Mouse (Mus musculus) hindbrain, embryonic 10.5 days (tissue): ENCODE measurements around the gene Inf2. TPM values are rescaled to one million over a fixed set of nuclear protein-coding genes. Genes with fewer than 3 reads are reported as not detected.

Experiments used
- DNase-seq: peaks from one replicate; pipeline ENCODE4 v3.0.0-alpha.2; 2017; ENCODE audit warnings: low spot score
- H3K27ac ChIP-seq: fragments of 300-500 bp; sonication (generic); 2 replicates; pipeline ENCODE4 v1.5.1; 2016; ENCODE audit warnings: mild to moderate bottlenecking, moderate library complexity
- H3K27me3 ChIP-seq: fragments of 300-500 bp; sonication (generic); 2 replicates; pipeline ENCODE4 v1.6.1; 2016; ENCODE audit warnings: mild to moderate bottlenecking; ENCODE audit not compliant: poor library complexity, insufficient read depth, severe bottlenecking
- H3K36me3 ChIP-seq: fragments of 300-500 bp; sonication (generic); 2 replicates; pipeline ENCODE4 v1.6.1; 2016; ENCODE audit warnings: mild to moderate bottlenecking, moderate library complexity
- H3K4me1 ChIP-seq: fragments of 300-500 bp; sonication (generic); replicated peaks from 2 replicates; pipeline ENCODE4 v1.6.1; 2016; ENCODE audit warnings: mild to moderate bottlenecking
- H3K4me3 ChIP-seq: fragments of 300-500 bp; sonication (generic); 2 replicates; pipeline ENCODE4 v1.5.1; 2016; ENCODE audit warnings: mild to moderate bottlenecking, moderate library complexity
- H3K9me3 ChIP-seq: fragments of 300-500 bp; sonication (generic); 2 replicates; pipeline ENCODE4 v1.6.1; 2016; ENCODE audit warnings: mild to moderate bottlenecking, moderate library complexity
- WGBS: fragments of 180-500 bp; shearing (Covaris S2); methylation state at CpG from one replicate; pipeline ENCODE4 v1.1.7; 2016; 5-methylcytosine and 5-hydroxymethylcytosine counted together
- polyA plus RNA-seq: library from polyadenylated mRNA; unstranded; fragments of >200 nt; fragmentation: Nextera tagmentation; extraction: Ambion mirVana; gene quantifications from 2 replicates; pipeline ENCODE4 v1.2.1, GENCODE M21; 2016

Inf2 gene
- polyA plus RNA-seq, 1 experiment from 2014 or later, result 1.5 TPM

DNA sequence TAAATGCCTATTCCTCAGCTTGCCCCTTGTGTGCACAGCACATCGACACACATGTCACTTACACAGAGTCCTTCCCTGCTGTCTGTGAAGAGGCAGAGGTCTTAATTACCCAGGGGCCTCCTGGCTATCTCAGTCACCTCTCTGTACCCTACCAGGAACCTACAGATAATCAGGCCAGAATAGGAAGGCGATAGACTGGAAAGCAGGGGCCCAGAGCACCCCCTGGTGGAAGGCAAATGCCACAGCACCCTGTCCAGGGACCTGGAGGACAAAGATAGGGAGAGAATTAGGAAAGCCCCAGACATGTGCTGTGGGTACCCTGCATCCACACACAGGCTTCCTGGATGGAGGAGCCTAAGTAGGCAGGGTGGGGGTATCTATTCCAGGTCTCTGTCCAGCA, 35.2 kb downstream of the Inf2 start:
- Histone ChIP-seq H3K27ac (peak overlapping the region; percentile 69; the same call in 1 of the 2 replicates), H3K9me3 (no peaks in the 10 kb centered on the region), H3K4me1 (peaks cover 67% of the 10 kb centered on the region), H3K36me3 (no peaks in the 10 kb centered on the region), H3K27me3 (peaks cover 48% of the 10 kb centered on the region), H3K4me3 (no peak overlapping the region)
- 20% methylated on average over 2 of the region's 2 CpGs for WGBS
- peak; percentile 75 for DNase-seq

DNA sequence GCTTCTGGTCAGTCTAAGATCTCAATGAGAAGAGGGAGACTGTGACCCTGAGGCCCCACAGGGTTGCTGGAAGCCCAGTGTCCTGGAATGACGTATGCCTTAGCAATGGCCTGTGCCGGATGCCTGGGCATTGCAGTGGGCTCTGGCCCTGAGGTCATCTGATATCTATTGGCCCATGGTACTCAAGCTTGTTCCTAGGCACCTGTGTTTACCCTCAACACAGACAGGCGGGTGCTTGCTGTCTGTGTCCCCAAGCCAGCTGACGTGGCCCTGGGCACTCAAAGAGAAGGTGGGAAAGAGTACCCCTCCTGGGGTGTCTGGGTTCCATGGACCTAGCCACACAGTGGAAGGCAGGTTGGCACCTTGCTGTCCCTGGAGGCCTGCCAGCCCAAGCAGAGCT, 37.1 kb downstream of the Inf2 start:
- WGBS, result 83% methylated on average over 4 of the region's 4 CpGs
- Histone ChIP-seq H3K4me3 (no peak overlapping the region), H3K27ac (no peak overlapping the region), H3K4me1 (peaks cover 55% of the 10 kb centered on the region), H3K9me3 (no peaks in the 10 kb centered on the region), H3K27me3 (peaks cover 32% of the 10 kb centered on the region), H3K36me3 (no peaks in the 10 kb centered on the region)
- no peak for DNase-seq

DNA sequence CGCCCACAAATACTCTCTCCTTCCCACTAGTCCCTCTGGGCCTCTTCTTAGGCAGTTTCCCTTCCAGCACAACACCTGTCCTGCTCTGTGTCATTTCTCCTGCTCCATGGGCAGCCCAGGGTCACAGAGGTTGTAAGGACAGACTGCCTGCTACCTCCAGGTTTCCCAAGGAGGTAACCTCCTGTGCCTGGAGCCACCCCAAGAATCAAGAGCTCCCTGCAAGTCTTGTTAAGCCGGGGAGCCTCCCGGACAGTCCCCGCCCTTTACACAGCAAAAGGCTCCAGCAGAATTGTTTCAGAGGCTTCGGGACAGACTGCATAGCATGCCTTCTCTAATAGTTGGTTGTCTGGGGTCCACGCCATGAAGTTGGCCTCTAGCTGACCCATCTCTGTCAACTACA, 37.9 kb downstream of the Inf2 start:
- H3K4me1 ChIP-seq, result peaks cover 49% of the 10 kb centered on the region

GRCm38 (mm10) chr12:112627097-112627881, 38.7 kb downstream of the Inf2 start:
- Histone ChIP-seq H3K27ac (no peak overlapping the region), H3K36me3 (no peaks in the 10 kb centered on the region), H3K27me3 (peaks cover 17% of the 10 kb centered on the region), H3K4me1 (peaks cover 55% of the 10 kb centered on the region), H3K9me3 (no peaks in the 10 kb centered on the region), H3K4me3 (no peak overlapping the region)
- no peak for DNase-seq
- 58% methylated on average over 7 of the region's 7 CpGs for WGBS

More for the DNA sequence above, 37.9 kb downstream of the Inf2 start:
- H3K27ac ChIP-seq, result no peak overlapping the region
- WGBS, result 82% methylated on average over 6 of the region's 6 CpGs
- no peaks in the 10 kb centered on the region for H3K36me3 ChIP-seq
- H3K4me3 ChIP-seq, result no peak overlapping the region
- no peaks in the 10 kb centered on the region for H3K9me3 ChIP-seq
- H3K27me3 ChIP-seq, result peaks cover 25% of the 10 kb centered on the region
- DNase-seq, result no peak

- Histone ChIP-seq H3K9me3 (no peaks in the 10 kb centered on the region), H3K4me3 (no peak overlapping the region), H3K36me3 (no peaks in the 10 kb centered on the region), H3K4me1 (peaks cover 52% of the 10 kb centered on the region), H3K27me3 (peaks cover 8% of the 10 kb centered on the region; the same call in 1 of the 2 replicates), H3K27ac (no peak overlapping the region)
- WGBS, result 85% methylated on average over 6 of the region's 6 CpGs
- DNase-seq, result no peak
These were observed 39.6 kb downstream of the Inf2 start for GRCm38 (mm10) chr12:112628197-112628596.

- Histone ChIP-seq H3K4me3 (peak overlapping the region; percentile 35), H3K9me3 (no peaks in the 10 kb centered on the region), H3K36me3 (no peaks in the 10 kb centered on the region), H3K4me1 (peaks cover 52% of the 10 kb centered on the region), H3K27me3 (0 out of 2 replicates have a peak, but pooled peaks cover 4% of the 10 kb centered on the region), H3K27ac (peak overlapping the region; percentile 46; the same call in 1 of the 2 replicates)
- peak; percentile 69 for DNase-seq
- WGBS, result 39% methylated on average over 19 of the region's 19 CpGs
These were observed 40.5 kb downstream of the Inf2 start for GRCm38 (mm10) chr12:112628928-112629721.

DNA sequence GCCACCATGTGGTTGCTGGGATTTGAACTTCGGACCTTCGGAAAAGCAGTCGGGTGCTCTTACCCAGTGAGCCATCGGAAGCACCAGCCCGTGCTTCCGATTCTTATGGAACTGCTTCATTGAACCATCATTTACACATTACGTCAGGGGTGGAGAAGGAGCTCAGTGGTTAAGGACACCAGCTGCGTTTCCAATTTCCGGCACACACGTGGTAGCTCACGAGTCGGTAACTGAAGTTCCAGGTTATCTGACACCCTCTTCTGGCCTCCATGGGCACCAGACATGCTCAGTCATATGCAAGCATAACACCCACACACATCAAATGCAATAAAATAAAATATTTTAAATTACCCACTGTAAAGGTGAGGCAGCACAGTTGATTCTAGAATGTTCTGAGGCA, 41.4 kb downstream of the Inf2 start:
- DNase-seq, result no peak
- no peak overlapping the region for H3K27ac ChIP-seq
- H3K4me3 ChIP-seq, result no peak overlapping the region
- H3K4me1 ChIP-seq, result peaks cover 48% of the 10 kb centered on the region
- H3K36me3 ChIP-seq, result no peaks in the 10 kb centered on the region
- WGBS, result 93% methylated on average over 12 of the region's 12 CpGs
- H3K9me3 ChIP-seq, result no peaks in the 10 kb centered on the region
- H3K27me3 ChIP-seq, result 0 out of 2 replicates have a peak, but pooled peaks cover 4% of the 10 kb centered on the region

DNA sequence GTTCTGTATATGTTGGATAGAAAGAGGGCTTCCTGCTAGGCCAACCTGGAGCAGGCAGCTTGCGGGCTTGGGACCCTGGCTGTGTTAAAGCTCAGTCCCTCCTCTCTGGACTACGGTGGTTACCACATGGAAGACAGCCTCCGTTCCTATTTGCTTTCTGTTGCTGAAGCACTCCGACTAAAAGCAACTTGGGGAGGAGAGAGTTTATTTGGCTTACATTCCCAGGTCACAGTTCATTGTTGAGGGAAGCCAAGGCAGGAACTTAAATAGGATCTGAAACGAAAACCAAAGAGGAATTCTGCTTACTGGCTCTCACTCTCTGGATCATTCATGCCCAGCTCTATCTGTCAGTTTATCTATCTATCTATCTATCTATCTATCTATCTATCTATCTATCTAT, 42.2 kb downstream of the Inf2 start:
- 83% methylated on average over 5 of the region's 5 CpGs for WGBS
- Histone ChIP-seq H3K4me3 (no peak overlapping the region), H3K27me3 (0 out of 2 replicates have a peak, but pooled peaks cover 4% of the 10 kb centered on the region), H3K9me3 (no peaks in the 10 kb centered on the region), H3K27ac (no peak overlapping the region), H3K36me3 (no peaks in the 10 kb centered on the region), H3K4me1 (peaks cover 48% of the 10 kb centered on the region)
- DNase-seq, result no peak

DNA sequence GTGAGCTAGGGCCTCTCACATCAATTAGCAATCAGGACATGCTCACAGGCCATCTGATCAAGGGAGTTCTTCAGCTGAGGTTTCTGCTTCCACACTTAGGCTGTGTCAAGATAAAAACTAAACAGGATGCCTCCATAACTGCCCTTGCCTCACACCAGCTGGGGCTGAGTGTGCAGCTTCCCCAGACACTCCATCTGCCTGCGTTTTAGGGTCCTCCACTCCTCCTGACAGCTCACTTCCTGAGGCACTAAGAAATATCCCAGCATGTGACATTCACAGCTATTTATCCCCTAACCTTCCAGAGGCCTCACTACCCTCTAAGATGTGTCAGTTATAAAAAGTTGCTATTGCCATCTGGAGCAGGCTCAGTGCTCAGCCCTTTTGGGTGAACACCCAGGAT, 42.9 kb downstream of the Inf2 start:
- Histone ChIP-seq H3K4me3 (no peak overlapping the region), H3K9me3 (no peaks in the 10 kb centered on the region), H3K27ac (no peak overlapping the region), H3K27me3 (0 out of 2 replicates have a peak, but pooled peaks cover 4% of the 10 kb centered on the region), H3K4me1 (peaks cover 44% of the 10 kb centered on the region), H3K36me3 (no peaks in the 10 kb centered on the region)
- 53% methylated on average over 1 of the region's 1 CpGs for WGBS
- DNase-seq, result no peak

DNA sequence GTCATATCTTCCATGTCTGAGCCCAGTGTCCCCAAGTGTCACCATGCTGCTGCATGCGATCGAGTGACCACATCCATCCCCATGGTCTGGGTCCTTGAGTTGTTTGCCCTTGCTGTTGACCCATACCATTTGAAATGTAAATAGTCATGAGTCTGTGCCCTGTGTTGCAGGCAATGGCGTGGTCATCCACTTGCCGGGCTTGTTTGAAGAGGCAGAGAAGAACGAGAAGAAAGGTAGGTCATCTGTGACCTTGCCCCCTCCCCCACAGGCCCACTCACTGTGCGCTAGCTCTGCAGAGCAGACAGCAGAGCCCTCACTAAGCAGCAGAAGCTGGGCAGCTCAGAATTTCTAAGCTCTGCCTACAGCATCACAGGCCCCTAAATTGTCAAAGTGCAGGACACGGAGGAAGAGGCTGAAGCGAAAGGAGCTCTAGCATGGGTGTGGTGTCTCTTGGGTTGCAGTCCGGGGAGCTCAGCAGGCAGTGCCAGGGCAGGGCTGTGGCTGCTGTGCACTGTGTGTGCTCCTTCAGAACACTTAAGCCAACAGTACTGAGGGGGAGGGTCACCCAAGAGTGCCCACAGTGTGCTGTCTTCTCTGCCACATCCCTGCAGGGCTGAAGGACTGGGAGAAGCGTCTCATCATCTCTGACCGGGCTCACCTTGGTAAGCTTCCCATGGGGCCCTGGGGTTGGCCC, 43.6 kb downstream of the Inf2 start:
- Histone ChIP-seq H3K4me3 (no peak overlapping the region), H3K9me3 (no peaks in the 10 kb centered on the region), H3K27ac (0 out of 2 replicates have a peak overlapping the region, but pooled peaks have one; percentile 62), H3K36me3 (no peaks in the 10 kb centered on the region), H3K4me1 (peaks cover 38% of the 10 kb centered on the region), H3K27me3 (0 out of 2 replicates have a peak, but pooled peaks cover 4% of the 10 kb centered on the region)
- DNase-seq, result no peak
- WGBS, result 74% methylated on average over 11 of the region's 11 CpGs

GRCm38 (mm10) chr12:112632907-112633306, 44.3 kb downstream of the Inf2 start:
- no peak for DNase-seq
- Histone ChIP-seq H3K9me3 (no peaks in the 10 kb centered on the region), H3K36me3 (no peaks in the 10 kb centered on the region), H3K27ac (0 out of 2 replicates have a peak overlapping the region, but pooled peaks have one; percentile 1), H3K4me3 (no peak overlapping the region), H3K4me1 (peaks cover 38% of the 10 kb centered on the region), H3K27me3 (0 out of 2 replicates have a peak, but pooled peaks cover 4% of the 10 kb centered on the region)
- 86% methylated on average over 5 of the region's 5 CpGs for WGBS

DNA sequence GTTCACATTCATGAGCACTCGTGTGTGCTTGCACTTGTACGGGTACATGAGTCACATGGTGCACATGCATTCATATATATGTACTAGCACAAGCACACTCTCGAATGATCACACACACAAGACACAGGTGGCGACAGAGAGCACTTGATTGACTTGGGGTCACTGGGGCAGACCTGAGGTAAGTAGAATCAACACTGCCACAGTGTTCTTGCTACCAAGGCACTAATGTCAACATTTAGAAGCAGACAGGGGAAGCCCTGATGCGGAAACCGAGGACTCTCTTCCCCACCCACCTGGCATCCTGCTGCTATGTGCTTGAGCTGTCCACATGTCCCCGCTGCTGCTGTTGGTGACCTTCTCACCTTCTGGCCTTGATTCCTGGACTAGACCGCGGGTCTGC, 45.1 kb downstream of the Inf2 start:
- H3K9me3 ChIP-seq, result no peaks in the 10 kb centered on the region
- no peaks in the 10 kb centered on the region for H3K36me3 ChIP-seq
- no peak overlapping the region for H3K4me3 ChIP-seq
- peaks cover 30% of the 10 kb centered on the region for H3K4me1 ChIP-seq
- 0 out of 2 replicates have a peak, but pooled peaks cover 4% of the 10 kb centered on the region for H3K27me3 ChIP-seq
- H3K27ac ChIP-seq, result no peak overlapping the region
- 68% methylated on average over 9 of the region's 9 CpGs for WGBS
- no peak for DNase-seq
